Mouse (Mus musculus): ENCODE data around the gene Rnf40.

GRCm38 (mm10) chr7:127616881-127617280 is 28.3 kb downstream of the Rnf40 start:
- TF ChIP-seq CTCF (IDR thresholded peaks at IDR 0.05; ENCODE audit: low read depth), result no peak
- TF ChIP-seq EP300 (IDR thresholded peaks at IDR 0.05; ENCODE audit: low read depth), result no peak

Data from liver, embryonic 14.5 days (tissue).